Mouse (Mus musculus) liver, embryonic 15.5 days (tissue): ENCODE results near the gene Mlf2. TPM values are rescaled to one million over a fixed set of nuclear protein-coding genes. Genes with fewer than 3 reads are reported as not detected.

Experiments
- ATAC-seq: fragments of 200-750 bp; cut with Nextera tagmentation; 2 replicates; pipeline ENCODE4 v1.8.0; 2017; ENCODE audit warnings: moderate number of reproducible peaks, mild to moderate bottlenecking, moderate library complexity; ENCODE audit not compliant: insufficient read depth
- H3K27ac ChIP-seq: fragments of 300-500 bp; sonication (generic); replicated peaks from 2 replicates; pipeline ENCODE4 v1.5.1; 2015; ENCODE audit warnings: mild to moderate bottlenecking, inconsistent platforms
- H3K27me3 ChIP-seq: fragments of 300-500 bp; sonication (generic); 2 replicates; pipeline ENCODE4 v1.6.1; 2015; ENCODE audit warnings: mild to moderate bottlenecking, inconsistent platforms
- H3K36me3 ChIP-seq: fragments of 300-500 bp; sonication (generic); replicated peaks from 2 replicates; pipeline ENCODE4 v1.6.1; 2015; ENCODE audit warnings: moderate library complexity, mild to moderate bottlenecking, inconsistent platforms
- H3K4me1 ChIP-seq: fragments of 300-500 bp; sonication (generic); replicated peaks from 2 replicates; pipeline ENCODE4 v1.6.1; 2015; ENCODE audit warnings: inconsistent platforms
- H3K4me2 ChIP-seq: fragments of 300-500 bp; sonication (generic); 2 replicates; pipeline ENCODE4 v1.6.1; 2015; ENCODE audit warnings: moderate library complexity, mild to moderate bottlenecking, inconsistent platforms
- H3K4me3 ChIP-seq: fragments of 300-500 bp; sonication (generic); replicated peaks from 2 replicates; pipeline ENCODE4 v1.5.1; 2015; ENCODE audit warnings: mild to moderate bottlenecking, inconsistent platforms
- H3K9ac ChIP-seq: fragments of 300-500 bp; sonication (generic); 2 replicates; pipeline ENCODE4 v1.6.1; 2015; ENCODE audit warnings: moderate library complexity, mild to moderate bottlenecking, inconsistent platforms
- H3K9me3 ChIP-seq: fragments of 300-500 bp; sonication (generic); replicated peaks from 2 replicates; pipeline ENCODE4 v1.6.1; 2016; ENCODE audit warnings: inconsistent platforms
- WGBS: fragments of 180-500 bp; shearing (Covaris S2); methylation state at CpG from one replicate; pipeline ENCODE4 v1.1.7; 2015; ENCODE audit warnings: mixed read lengths; ENCODE audit not compliant: insufficient replicate concordance; 5-methylcytosine and 5-hydroxymethylcytosine counted together
- polyA plus RNA-seq: library from polyadenylated mRNA; unstranded; fragments of >200 nt; fragmentation: Nextera tagmentation; extraction: Ambion mirVana; gene quantifications from 2 replicates; pipeline ENCODE4 v1.2.1, GENCODE M21; 2015

Mlf2 gene
- polyA plus RNA-seq, 1 experiment from 2014 or later: 119 TPM

- Histone ChIP-seq H3K9me3 (no peaks in the 10 kb centered on the region), H3K4me1 (peaks cover 37% of the 10 kb centered on the region), H3K9ac (no peak within 1 kb of the TSS), H3K36me3 (no peaks in the 10 kb centered on the region), H3K27me3 (peaks cover 76% of the 10 kb centered on the region), H3K27ac (peak within 1 kb of the TSS; percentile 64), H3K4me3 (peak within 1 kb of the TSS; percentile 20; the same call in 1 of the 2 replicates), H3K4me2 (peak within 1 kb of the TSS; percentile 89)
- ATAC-seq: peak; percentile 52
- 14% methylated on average over 13 of the region's 13 CpGs for WGBS
Measured at GRCm38 (mm10) chr6:124919695-124920317, 11.4 kb upstream of the Mlf2 start, which contains the start of gene Ptms. Ptms (minus strand) TSS chr6:124920103.

- WGBS: 32% methylated on average over 9 of the region's 9 CpGs
- Histone ChIP-seq H3K27ac (peak overlapping the region; percentile 64), H3K4me3 (no peak overlapping the region), H3K4me2 (peak overlapping the region; percentile 40), H3K9ac (no peak overlapping the region), H3K4me1 (peaks cover 32% of the 10 kb centered on the region), H3K27me3 (peaks cover 74% of the 10 kb centered on the region), H3K9me3 (no peaks in the 10 kb centered on the region), H3K36me3 (no peaks in the 10 kb centered on the region)
- ATAC-seq: no peak
Measured at GRCm38 (mm10) chr6:124920318-124921085, 10.7 kb upstream of the Mlf2 start.

DNA sequence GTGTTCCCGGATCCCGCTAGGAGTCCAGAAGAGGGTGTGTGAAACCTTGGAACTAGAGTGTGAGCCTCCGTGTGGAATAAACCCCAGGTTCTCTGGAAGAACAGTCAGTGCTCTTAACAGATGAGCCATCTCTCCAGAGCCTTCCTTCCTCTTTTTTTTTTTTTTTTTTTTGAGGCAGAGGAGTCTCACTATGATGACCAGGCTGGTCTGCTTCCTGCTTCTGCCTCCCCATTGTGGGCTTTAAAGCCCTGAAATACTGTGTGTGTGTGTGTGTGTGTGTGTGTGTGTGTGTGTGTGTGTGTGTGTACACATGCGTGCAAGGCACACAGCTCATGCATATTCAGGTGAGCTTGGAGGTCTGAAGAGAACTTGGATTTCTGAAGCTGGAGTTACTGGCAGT is 9.6 kb upstream of the Mlf2 start:
- no peak for ATAC-seq
- Histone ChIP-seq H3K9ac (no peak overlapping the region), H3K27ac (no peak overlapping the region), H3K36me3 (no peaks in the 10 kb centered on the region), H3K9me3 (no peaks in the 10 kb centered on the region), H3K27me3 (peaks cover 67% of the 10 kb centered on the region), H3K4me1 (peaks cover 29% of the 10 kb centered on the region), H3K4me2 (no peak overlapping the region), H3K4me3 (no peak overlapping the region)
- WGBS: 25% methylated on average over 4 of the region's 4 CpGs

- Histone ChIP-seq H3K4me1 (peaks cover 13% of the 10 kb centered on the region), H3K27me3 (peaks cover 30% of the 10 kb centered on the region), H3K36me3 (no peaks in the 10 kb centered on the region), H3K9me3 (no peaks in the 10 kb centered on the region), H3K9ac (no peak overlapping the region), H3K27ac (peak overlapping the region; percentile 72), H3K4me2 (peak overlapping the region; percentile 34), H3K4me3 (peak overlapping the region; percentile 15)
- no peak for ATAC-seq
- 43% methylated on average over 12 of the region's 12 CpGs for WGBS
Measured at GRCm38 (mm10) chr6:124925173-124925793, 5.9 kb upstream of the Mlf2 start.

- 29% methylated on average over 5 of the region's 5 CpGs for WGBS
- H3K4me2 ChIP-seq: peak overlapping the region; percentile 34
- ATAC-seq: no peak
- peak overlapping the region; percentile 15; the same call in 1 of the 2 replicates for H3K4me3 ChIP-seq
- no peak overlapping the region for H3K9ac ChIP-seq
- H3K27me3 ChIP-seq: peaks cover 23% of the 10 kb centered on the region
- no peaks in the 10 kb centered on the region for H3K9me3 ChIP-seq
- H3K36me3 ChIP-seq: no peaks in the 10 kb centered on the region
- peaks cover 11% of the 10 kb centered on the region for H3K4me1 ChIP-seq
- peak overlapping the region; percentile 72 for H3K27ac ChIP-seq
Measured at GRCm38 (mm10) chr6:124925941-124926340, 5.2 kb upstream of the Mlf2 start.

GRCm38 (mm10) chr6:124930231-124930630 is 955 bp upstream of the Mlf2 start:
- no peaks in the 10 kb centered on the region for H3K9me3 ChIP-seq
- peaks cover 6% of the 10 kb centered on the region; the same call in 1 of the 2 replicates for H3K27me3 ChIP-seq
- no peak for ATAC-seq
- H3K9ac ChIP-seq: peak overlapping the region; percentile 92
- H3K27ac ChIP-seq: peak overlapping the region; percentile 89
- peaks cover 34% of the 10 kb centered on the region for H3K4me1 ChIP-seq
- 76% methylated on average over 1 of the region's 1 CpGs for WGBS
- peak overlapping the region; percentile 90 for H3K4me2 ChIP-seq
- H3K36me3 ChIP-seq: peaks cover 20% of the 10 kb centered on the region
- H3K4me3 ChIP-seq: peak overlapping the region; percentile 89

DNA sequence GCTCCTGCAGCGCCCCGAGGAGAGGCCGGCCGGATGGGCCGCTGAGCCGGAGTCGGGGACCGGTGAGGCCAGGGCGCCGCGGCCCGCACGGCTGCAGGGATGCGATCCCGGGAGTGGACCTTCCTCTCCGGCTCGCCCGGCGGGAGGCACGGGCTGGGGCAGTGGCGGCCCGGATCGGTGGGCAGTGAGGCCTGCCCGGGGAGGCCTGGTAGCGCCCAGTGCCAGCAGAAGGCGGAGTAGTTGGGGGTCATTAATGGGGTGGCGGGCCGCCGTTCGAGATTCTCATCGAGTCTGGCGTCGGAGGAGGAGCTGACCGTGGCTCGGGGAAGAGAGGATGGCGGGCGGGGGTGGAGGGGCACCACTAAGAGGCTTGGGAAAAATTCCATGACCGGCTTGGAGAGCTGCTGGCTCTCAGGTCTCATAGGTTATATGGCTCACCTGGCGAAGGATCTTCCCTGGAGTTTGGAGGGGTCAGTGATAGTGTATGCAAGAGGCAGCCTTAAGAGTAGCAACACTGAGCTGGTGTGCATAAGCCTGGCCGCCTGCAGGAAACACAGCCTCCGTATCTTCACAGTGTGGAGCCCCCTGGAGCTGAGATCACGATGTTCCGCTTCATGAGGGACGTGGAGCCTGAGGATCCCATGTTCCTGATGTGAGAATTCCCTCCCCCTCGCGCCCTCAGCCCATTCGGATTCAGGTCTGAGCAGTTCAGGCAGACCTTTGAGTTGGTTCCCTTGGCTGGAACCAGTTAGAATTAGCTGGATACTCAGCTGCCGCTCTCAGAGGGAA is 533 bp downstream of the Mlf2 start:
- peak overlapping the region; percentile 92 for H3K9ac ChIP-seq
- H3K27me3 ChIP-seq: no peaks in the 10 kb centered on the region
- 2% methylated on average over 48 of the region's 48 CpGs for WGBS
- peak overlapping the region; percentile 89 for H3K4me3 ChIP-seq
- peaks cover 35% of the 10 kb centered on the region for H3K36me3 ChIP-seq
- peak overlapping the region; percentile 89 for H3K27ac ChIP-seq
- H3K9me3 ChIP-seq: no peaks in the 10 kb centered on the region
- peaks cover 34% of the 10 kb centered on the region for H3K4me1 ChIP-seq
- peak overlapping the region; percentile 90 for H3K4me2 ChIP-seq
- no peak for ATAC-seq

DNA sequence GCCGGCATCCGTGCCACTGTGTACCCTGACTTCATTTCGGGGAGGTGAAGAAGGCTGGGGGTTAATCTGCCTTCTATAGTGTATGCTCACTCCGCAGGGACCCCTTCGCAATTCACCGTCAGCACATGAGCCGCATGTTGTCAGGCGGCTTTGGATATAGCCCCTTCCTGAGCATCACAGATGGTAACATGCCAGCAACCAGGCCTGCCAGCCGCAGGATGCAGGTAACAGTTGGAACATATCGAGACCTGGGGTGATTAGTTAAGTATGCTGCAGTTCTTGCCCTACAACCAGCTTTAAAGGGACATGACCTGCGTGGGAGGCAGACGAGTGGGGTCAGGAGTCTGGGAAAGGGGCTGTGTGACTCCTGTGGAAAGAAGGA is 1.1 kb downstream of the Mlf2 start:
- H3K9me3 ChIP-seq: no peaks in the 10 kb centered on the region
- peak overlapping the region; percentile 92 for H3K9ac ChIP-seq
- peaks cover 34% of the 10 kb centered on the region for H3K4me1 ChIP-seq
- H3K27me3 ChIP-seq: no peaks in the 10 kb centered on the region
- peak overlapping the region; percentile 89 for H3K4me3 ChIP-seq
- H3K27ac ChIP-seq: peak overlapping the region; percentile 89; the same call in 1 of the 2 replicates
- peak overlapping the region; percentile 90 for H3K4me2 ChIP-seq
- WGBS: 59% methylated on average over 12 of the region's 12 CpGs
- no peak for ATAC-seq
- H3K36me3 ChIP-seq: peaks cover 40% of the 10 kb centered on the region

DNA sequence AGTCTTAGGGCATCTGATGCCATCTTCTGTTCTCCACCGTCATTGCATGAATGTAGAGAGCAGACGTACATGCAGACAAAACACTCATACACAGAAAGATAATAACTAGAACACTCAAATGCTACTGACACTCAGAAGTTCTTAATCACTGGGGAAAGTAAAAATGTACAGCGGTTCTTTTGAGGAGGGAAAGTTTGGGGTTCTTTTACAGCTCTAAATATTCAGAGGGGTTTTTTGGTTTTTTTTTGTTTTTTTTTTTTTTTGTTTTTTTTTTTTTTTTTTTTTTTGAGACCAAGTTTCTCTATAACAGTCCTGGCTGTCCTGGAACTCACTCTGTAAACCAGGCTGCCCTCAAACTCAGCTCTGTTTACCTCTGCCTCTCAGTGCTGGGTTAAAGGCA is 1.9 kb downstream of the Mlf2 start:
- Histone ChIP-seq H3K4me2 (peak overlapping the region; percentile 90; the same call in 1 of the 2 replicates), H3K9me3 (no peaks in the 10 kb centered on the region), H3K4me3 (no peak overlapping the region), H3K27ac (no peak overlapping the region), H3K36me3 (peaks cover 40% of the 10 kb centered on the region), H3K27me3 (no peaks in the 10 kb centered on the region), H3K4me1 (peaks cover 34% of the 10 kb centered on the region), H3K9ac (no peak overlapping the region)
- WGBS: 85% methylated on average over 3 of the region's 3 CpGs
- no peak for ATAC-seq

GRCm38 (mm10) chr6:124934670-124935069 is 3.5 kb downstream of the Mlf2 start:
- peaks cover 48% of the 10 kb centered on the region for H3K36me3 ChIP-seq
- 85% methylated on average over 7 of the region's 7 CpGs for WGBS
- no peak overlapping the region for H3K9ac ChIP-seq
- H3K27ac ChIP-seq: no peak overlapping the region
- H3K27me3 ChIP-seq: no peaks in the 10 kb centered on the region
- no peak overlapping the region for H3K4me3 ChIP-seq
- H3K4me2 ChIP-seq: no peak overlapping the region
- peaks cover 31% of the 10 kb centered on the region for H3K4me1 ChIP-seq
- H3K9me3 ChIP-seq: no peaks in the 10 kb centered on the region
- ATAC-seq: no peak
